In the genomic region with DNA sequence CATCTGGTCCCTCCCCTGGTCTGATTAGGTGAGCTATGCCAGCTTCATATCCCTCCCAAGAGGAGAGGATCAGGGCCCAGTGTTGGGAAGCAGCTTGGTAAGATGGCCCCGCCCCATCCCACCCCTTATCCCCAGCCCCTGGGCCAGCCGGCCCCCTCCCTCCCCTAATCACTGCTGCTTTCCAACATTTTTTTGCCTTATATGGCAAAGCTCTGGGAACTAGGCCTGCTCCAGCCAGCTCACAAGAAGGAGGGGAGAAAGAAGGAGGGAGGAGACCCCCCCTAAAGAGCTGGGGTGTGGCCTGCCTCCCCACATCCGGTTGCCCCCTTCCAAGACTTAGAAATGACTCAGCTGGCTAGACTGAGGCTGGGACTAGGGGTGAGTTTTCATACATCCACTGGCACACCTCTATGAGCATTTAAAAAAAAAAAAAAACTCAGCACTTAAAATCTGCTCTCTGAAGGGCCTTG, we compare ENCODE assay signal across 8 mouse cellular contexts. TPM values are rescaled to one million over a fixed set of nuclear protein-coding genes. Genes with fewer than 3 reads are reported as not detected.
DNase-seq lines count a peak whose midpoint lies in the region; TF ChIP-seq lines count a peak whose summit lies in the region.

No protein-coding gene starts in this region.

- no peaks in the 10 kb centered on the region for H3K4me1 ChIP-seq in heart, embryonic 10.5 days
- H3K4me1 ChIP-seq in small intestine, adult 2 months (ENCODE audit: control insufficient read depth, insufficient read depth, insufficient read length, low read length): no peaks in the 10 kb centered on the region

- no peak for TF ChIP-seq CTCF in small intestine, adult 2 months (IDR thresholded peaks at IDR 0.05; ENCODE audit: extremely low read depth, insufficient read length, insufficient replicate concordance, low read depth, low read length)

- WGBS in heart, embryonic 10.5 days: 26% methylated on average over 3 of the region's 3 CpGs
- 76% methylated on average over 3 of the region's 3 CpGs for WGBS in small intestine, adult 2 months

- H3K9me3 ChIP-seq in heart, embryonic 10.5 days: no peaks in the 10 kb centered on the region

- H3K27ac ChIP-seq in heart, embryonic 10.5 days: peak overlapping the region; percentile 92
- peak overlapping the region; percentile 69 for H3K27ac ChIP-seq in small intestine, adult 2 months (ENCODE audit: insufficient read depth, low read depth, low read length)

- TF ChIP-seq POLR2A in small intestine, adult 2 months (IDR thresholded peaks at IDR 0.05; ENCODE audit: low read depth, low read length): no peak

- H3K36me3 ChIP-seq in heart, embryonic 10.5 days: peaks cover 43% of the 10 kb centered on the region
- peaks cover 8% of the 10 kb centered on the region for H3K36me3 ChIP-seq in small intestine, adult 2 months (ENCODE audit: control insufficient read depth, insufficient read depth, low read length)

- H3K4me3 ChIP-seq in heart, embryonic 10.5 days: peak overlapping the region; percentile 70
- H3K4me3 ChIP-seq in small intestine, adult 2 months (ENCODE audit: low read depth, low read length): no peak overlapping the region

- no peaks in the 10 kb centered on the region for H3K27me3 ChIP-seq in heart, embryonic 10.5 days (ENCODE audit: insufficient read depth, poor library complexity, severe bottlenecking)
- no peaks in the 10 kb centered on the region for H3K27me3 ChIP-seq in small intestine, adult 2 months (ENCODE audit: control insufficient read depth, insufficient read depth, low read length)

- peak; percentile 31 to 54 for DNase-seq in urinary bladder, postnatal 36 days (ENCODE audit: low spot score in 2 of 2)
- DNase-seq in urinary bladder, postnatal 25 days (ENCODE audit: low spot score): no peak
- DNase-seq in embryo, embryonic 11.5 days (ENCODE audit: low read depth, low spot score): peak; percentile 53
- DNase-seq in heart, embryonic 10.5 days (ENCODE audit: low spot score): peak; percentile 89
- DNase-seq in kidney, adult 9 months: peak; percentile 56
- peak; percentile 86 for DNase-seq in lung, postnatal 10 days
- DNase-seq in layer of hippocampus, adult 18-20 months (ENCODE audit: low spot score in 2 of 2): no peak

RNA-seq across cellular contexts. Expression of gene Flna, which starts 5.0 kb away (rescaled TPM):
- polyA plus RNA-seq in heart, embryonic 10.5 days (2016; fragmentation: Nextera tagmentation; extraction: Ambion mirVana): 199 and 236 TPM in 2 replicates
- 270 and 280 TPM in 2 replicates for polyA plus RNA-seq in small intestine, adult 2 months (2012; rRNA removed)
- total RNA-seq in layer of hippocampus, adult 18-20 months (2021): 10 to 100 TPM; 44.8 to 52.5 TPM

RNA-seq across cellular contexts. Expression of gene Emd, which starts 9.8 kb away (rescaled TPM):
- 17.9 and 22.7 TPM in 2 replicates for polyA plus RNA-seq in heart, embryonic 10.5 days (2016; fragmentation: Nextera tagmentation; extraction: Ambion mirVana)
- polyA plus RNA-seq in small intestine, adult 2 months (2012; rRNA removed): 25.5 and 37.3 TPM in 2 replicates
- 10 to 100 TPM; 37.2 to 43.0 TPM for total RNA-seq in layer of hippocampus, adult 18-20 months (2021)

RNA-seq across cellular contexts. Expression of gene Rpl10, which starts 26.0 kb away (rescaled TPM):
- polyA plus RNA-seq in heart, embryonic 10.5 days (2016; fragmentation: Nextera tagmentation; extraction: Ambion mirVana): 496 and 543 TPM in 2 replicates
- 750 and 1,062 TPM in 2 replicates for polyA plus RNA-seq in small intestine, adult 2 months (2012; rRNA removed)
- total RNA-seq in layer of hippocampus, adult 18-20 months (2021): 100 to 1,000 TPM; 185 to 211 TPM

RNA-seq across cellular contexts. Expression of gene Taz, which starts 37.1 kb away (rescaled TPM):
- polyA plus RNA-seq in heart, embryonic 10.5 days (2016; fragmentation: Nextera tagmentation; extraction: Ambion mirVana): 66.9 and 73.1 TPM in 2 replicates
- 65.7 and 80.7 TPM in 2 replicates for polyA plus RNA-seq in small intestine, adult 2 months (2012; rRNA removed)
- 10 to 100 TPM; 57.7 to 60.7 TPM for total RNA-seq in layer of hippocampus, adult 18-20 months (2021)

RNA-seq across cellular contexts. Expression of gene Dnase1l1, which starts 37.5 kb away (rescaled TPM):
- polyA plus RNA-seq in heart, embryonic 10.5 days (2016; fragmentation: Nextera tagmentation; extraction: Ambion mirVana): 11.1 and 11.2 TPM in 2 replicates
- polyA plus RNA-seq in small intestine, adult 2 months (2012; rRNA removed): 13.0 and 13.9 TPM in 2 replicates
- total RNA-seq in layer of hippocampus, adult 18-20 months (2021): 1 to 10 TPM; 2.4 to 2.6 TPM

Comparison
In these comparisons a context has a peak if more than half of its experiments do, and no peak if none do; other contexts are left out.
1. DNase-seq: peak in urinary bladder, postnatal 36 days (2 of 2), embryo, embryonic 11.5 days (single experiment), heart, embryonic 10.5 days (single experiment), kidney, adult 9 months (single experiment) and lung, postnatal 10 days (single experiment); none in urinary bladder, postnatal 25 days (single experiment) and layer of hippocampus, adult 18-20 months (0 of 2).